Mouse (Mus musculus): Measurements from ENCODE around the gene Gm11213.

Gene Gm11213

GRCm38 (mm10) chr4:63580078-63580477 is 25.0 kb downstream of the Gm11213 start:
- no peak for DNase-seq (ENCODE audit: low spot score in 2 of 2)

GRCm38 (mm10) chr4:63579649-63580048 is 25.4 kb downstream of the Gm11213 start:
- DNase-seq (ENCODE audit: low spot score in 2 of 2), result no peak

DNA sequence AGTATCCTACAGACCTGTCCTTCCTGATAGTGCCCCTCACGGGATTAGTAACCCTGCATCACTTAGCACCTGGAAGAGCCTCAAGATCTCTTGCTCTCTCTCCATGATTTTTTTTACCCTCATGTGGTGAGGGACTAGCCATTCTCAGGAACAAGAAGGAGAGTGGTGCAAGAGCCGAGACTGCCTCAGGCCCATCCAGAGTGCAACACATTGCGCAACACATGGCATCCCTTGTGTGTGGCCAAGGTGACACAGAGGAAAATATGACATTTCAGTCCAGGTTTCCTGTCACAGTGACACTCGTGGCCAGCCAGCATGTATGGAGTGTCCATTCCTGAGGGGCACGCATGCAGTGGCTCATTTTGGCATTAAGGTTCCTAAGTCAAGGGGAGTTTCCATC is 32.4 kb downstream of the Gm11213 start:
- no peak for DNase-seq (ENCODE audit: low spot score in 2 of 2)

DNA sequence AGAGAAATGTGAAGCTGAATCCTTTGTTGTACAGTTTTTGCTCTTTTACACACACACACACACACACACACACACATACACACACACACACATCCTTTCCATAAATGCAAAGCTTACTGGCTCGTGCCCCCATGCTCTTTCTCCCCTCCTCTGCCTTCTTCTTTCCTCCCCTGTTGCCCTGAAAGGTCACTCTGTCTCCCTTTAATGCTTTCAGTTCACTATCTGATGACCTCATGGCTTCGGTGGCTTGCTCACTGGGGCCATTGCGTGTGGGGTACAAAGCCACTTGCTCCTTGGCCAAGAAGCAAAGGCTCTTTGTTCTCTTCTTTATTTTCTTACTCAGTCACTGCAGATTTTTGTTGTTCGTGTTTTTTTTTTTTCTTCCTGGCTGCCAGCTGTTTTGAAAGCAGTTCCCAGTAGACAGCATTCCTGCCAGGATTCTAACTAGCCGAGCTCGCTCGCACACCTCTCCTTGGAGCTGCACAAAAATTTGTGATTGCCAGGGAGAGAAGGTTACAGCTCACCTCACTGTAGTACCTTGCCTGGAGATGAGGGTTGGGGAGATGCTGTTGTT is 34.8 kb downstream of the Gm11213 start:
- no peak for DNase-seq (ENCODE audit: low spot score in 2 of 2)

- no peak for DNase-seq (ENCODE audit: low spot score in 2 of 2)
Measured at GRCm38 (mm10) chr4:63569322-63569721, 35.7 kb downstream of the Gm11213 start.

DNA sequence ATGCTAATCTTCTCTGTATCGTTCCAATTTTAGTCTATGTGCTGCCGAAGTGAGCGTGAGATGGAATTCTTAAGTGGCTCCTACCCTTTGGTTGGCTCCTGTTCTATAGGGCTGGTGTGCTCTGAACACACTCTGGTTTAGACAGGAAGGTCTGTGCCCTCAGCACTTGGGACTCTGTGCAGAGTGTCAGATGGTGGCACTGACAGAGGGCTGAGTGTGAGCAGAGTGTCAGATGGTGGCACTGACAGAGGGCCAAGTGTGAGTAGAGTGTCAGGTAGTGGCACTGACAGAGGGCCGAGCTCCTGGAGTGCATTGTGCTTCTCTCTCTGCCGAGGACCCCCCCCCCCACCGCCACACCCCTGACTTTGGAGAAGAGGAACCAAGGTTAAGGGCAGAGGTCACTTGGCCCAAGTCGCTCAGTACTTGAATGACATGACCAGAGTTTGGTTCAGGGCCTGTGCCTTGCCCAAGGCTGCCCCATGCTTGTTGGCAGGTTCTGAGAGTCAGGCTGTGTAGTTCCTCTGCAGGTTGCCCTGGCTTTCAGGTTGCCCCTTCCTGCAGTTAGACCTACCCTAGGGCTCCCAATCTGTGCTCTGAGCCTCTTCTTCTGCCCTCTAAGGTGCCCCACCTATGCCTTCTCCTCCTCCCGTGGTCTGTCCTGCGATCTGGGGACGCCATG is 37.2 kb downstream of the Gm11213 start:
- DNase-seq (ENCODE audit: low spot score in 2 of 2), result no peak

DNA sequence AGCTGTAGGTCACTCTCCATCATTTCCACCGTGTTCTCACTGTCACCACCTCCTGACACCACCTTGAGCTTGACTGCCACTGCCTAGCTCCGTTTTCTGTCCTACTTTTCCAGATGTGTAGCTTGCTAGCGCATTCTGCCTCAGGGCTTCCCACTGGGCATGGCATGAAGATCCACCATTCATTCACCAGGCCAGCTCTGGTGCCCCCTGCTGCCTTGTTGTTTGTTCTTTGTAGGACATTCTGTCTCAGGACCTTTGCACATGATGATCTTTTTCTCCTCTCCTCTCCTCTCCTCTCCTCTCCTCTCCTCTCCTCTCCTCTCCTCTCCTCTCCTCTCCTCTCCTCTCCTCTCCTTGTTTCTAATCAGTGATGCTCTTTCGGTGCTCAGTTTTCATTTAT is 42.3 kb downstream of the Gm11213 start:
- DNase-seq (ENCODE audit: low spot score in 2 of 2), result no peak

- DNase-seq (ENCODE audit: low spot score in 2 of 2), result peak in 1 of 2 experiments; percentile 31
Measured at GRCm38 (mm10) chr4:63561861-63562675, 43.0 kb downstream of the Gm11213 start.

DNA sequence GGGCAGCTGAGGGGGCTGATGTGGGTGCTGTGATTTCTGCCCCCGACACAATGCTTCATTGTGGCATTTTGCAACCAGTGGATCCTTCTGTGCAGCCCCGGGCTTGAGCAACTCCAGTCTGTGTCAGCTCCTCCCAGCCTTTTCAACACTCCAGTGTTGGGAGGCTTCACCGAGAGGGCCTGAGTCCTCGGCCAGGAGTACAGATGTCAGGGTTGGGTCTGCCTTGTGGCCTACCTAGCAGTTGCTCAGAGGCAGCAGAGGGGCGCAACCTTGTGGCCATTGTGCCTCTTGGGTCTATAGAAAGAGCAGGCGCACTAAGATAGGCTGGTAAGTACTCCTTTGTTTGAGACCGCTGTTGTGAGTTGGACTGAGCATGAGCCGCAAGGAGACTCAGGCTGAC is 45.0 kb downstream of the Gm11213 start:
- peak in 1 of 2 experiments; percentile 27 for DNase-seq (ENCODE audit: low spot score in 2 of 2)

GRCm38 (mm10) chr4:63559127-63559697 is 45.8 kb downstream of the Gm11213 start:
- DNase-seq (ENCODE audit: low spot score in 2 of 2), result no peak

- peak; percentile 72 to 88 for DNase-seq (ENCODE audit: low spot score in 2 of 2)
Measured at GRCm38 (mm10) chr4:63558407-63559081, 46.5 kb downstream of the Gm11213 start, which contains the start of gene Tmem268. Gene Tmem268 (plus strand): TSS chr4:63558781.

GRCm38 (mm10) chr4:63557124-63558059 is 47.7 kb downstream of the Gm11213 start:
- no peak for DNase-seq (ENCODE audit: low spot score in 2 of 2)

DNA sequence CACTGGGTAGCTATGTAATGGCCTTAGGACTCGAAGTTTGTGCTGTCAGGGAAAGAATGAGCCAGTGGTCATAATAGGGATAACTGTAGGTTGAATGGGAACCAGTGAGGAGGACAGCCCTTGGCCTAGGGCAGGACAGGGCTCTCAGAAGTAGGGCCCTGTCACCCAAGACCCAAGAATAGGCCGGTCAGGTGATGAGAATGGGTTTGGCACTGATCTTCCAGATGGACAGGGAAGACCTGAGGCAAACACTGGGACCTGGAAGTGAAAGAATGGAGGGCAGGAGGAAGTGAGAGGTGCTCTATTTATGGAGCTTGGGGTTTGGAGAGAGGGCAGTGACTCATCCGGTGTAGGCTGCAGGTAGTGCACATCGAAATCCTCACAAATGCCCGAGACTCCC is 48.4 kb downstream of the Gm11213 start:
- DNase-seq (ENCODE audit: low spot score in 2 of 2), result no peak

DNA sequence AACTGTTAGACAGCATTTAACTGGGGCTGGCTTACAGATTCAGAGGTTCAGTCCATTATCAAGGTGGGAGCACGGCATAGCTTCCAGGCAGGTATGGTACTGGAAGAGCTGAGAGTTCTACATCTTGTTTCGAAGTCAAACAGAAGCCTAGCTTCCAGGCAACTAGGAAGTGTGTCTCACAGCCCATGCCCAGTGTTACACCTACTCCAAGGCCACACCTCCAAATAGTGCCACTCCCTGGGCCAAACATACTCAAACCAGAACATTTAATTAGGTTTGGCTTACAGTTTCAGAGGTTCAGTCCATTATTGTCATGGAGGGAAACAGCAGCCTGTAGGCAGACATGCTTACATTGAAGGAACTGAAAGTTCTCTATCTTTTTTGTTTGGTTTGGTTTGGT is 50.0 kb downstream of the Gm11213 start:
- no peak for DNase-seq (ENCODE audit: low spot score in 2 of 2)

DNA sequence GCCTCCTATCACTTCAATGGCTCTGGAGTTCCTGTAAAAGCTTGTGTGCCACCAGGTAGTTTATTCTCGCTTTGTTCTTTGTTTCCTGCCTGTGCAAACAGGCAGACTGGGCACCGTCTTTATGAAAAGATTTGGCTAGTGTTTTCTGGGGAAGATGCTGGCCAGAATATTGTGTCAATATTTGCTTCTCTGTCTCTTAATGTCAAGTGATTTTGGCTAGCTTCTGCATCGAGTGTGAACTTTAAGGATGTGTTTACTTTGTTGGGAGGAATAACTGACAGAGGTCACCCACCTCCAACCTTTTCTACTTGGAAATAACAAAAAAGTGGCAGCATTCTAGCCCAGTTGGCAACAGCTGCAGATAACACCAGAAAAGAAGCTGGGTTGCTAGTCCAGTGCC is 50.4 kb downstream of the Gm11213 start:
- DNase-seq (ENCODE audit: low spot score in 2 of 2), result no peak

DNA sequence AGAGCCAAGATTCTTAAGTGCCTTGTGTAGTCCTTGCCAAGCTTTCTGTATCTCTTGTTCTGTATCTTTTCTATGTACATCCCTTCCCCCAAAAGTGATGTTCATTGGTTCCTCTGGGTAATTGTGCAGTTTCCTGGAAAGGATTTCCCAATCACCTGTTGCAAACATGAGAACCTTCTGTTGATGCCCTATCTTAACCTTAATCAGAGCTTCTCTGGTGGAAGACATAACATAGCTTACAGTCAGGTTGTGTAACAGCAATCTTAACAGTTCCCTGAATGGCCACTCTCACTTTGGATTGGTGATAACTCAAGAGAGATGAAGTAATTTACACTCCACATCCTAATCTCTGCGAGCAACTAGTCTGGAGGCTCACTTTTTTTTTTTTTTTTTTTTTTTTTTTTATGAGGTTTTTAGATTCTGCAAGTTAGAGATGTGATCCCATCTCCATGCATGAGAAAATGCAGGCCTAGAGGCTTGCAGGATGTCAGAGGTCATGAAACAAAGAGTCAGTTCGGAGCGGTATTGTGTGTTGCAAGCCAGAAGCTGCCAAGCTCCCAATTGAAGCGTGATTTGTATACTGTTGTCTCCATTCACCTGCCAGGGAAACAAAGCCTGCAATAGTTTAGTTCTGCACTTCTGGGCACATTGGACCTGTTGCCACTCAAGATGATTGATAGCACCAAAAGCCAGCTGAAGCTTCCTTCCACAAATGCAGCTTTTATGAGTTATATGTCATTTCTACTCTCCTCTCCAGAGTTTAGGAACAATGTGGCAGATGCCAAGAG is 51.1 kb downstream of the Gm11213 start:
- no peak for DNase-seq (ENCODE audit: low spot score in 2 of 2)

DNA sequence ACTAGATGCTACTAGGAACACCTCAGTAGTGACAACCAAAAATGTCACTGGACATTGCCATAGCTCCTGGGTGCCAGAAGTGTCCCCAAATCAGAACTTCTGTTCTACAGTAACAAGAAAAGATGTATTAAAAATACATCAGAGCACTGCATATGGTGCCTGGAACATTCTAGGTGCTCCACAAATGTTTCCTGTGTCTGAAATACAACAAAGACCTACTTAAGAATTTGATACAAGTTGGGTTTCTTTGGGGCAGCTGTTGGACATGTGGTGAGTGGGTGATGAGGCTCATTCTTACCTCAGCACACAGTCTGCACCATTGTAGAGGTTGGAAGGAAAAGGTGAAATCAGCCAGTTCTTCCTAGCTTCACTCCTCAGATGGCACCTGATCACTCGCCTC is 52.2 kb downstream of the Gm11213 start:
- DNase-seq (ENCODE audit: low spot score in 2 of 2), result no peak

DNA sequence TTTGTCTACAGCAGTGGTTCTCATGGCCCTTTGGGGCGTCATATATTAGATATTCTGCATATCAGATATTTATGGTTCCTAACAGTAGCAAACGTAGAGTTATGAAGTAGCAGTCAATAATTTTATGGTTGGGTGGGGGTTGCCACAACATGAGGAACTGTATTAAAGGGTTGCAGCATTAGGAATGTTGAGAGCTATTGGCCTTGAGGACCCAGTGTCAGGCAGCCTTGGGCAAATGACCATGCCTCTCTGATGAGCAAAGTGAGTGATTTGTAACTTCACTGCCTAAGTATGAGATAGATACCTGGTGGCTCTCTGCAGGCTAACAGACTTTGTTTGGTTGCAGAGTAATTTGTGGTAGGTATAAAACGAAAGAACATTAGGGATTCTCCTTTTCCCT is 54.2 kb downstream of the Gm11213 start:
- no peak for DNase-seq (ENCODE audit: low spot score in 2 of 2)

DNA sequence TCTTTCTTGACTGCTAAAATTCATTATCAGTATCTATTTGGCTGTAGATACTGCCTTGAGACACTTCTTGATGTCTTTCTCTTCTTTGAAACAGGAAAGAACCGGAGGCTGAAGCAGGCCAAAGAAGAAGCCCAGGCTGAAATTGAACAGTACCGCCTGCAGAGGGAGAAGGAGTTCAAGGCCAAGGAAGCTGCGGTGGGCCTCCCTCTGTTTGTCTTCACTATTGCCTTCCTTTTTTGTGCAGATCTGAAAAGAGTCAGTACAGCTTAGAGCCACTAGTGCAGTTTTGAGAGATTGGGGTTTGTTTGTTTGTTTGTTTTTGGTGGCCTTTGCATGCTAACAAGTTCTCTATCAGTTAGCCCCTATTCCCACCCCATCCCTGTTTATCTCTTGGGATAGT is 56.6 kb downstream of the Gm11213 start:
- DNase-seq (ENCODE audit: low spot score in 2 of 2), result no peak

DNA sequence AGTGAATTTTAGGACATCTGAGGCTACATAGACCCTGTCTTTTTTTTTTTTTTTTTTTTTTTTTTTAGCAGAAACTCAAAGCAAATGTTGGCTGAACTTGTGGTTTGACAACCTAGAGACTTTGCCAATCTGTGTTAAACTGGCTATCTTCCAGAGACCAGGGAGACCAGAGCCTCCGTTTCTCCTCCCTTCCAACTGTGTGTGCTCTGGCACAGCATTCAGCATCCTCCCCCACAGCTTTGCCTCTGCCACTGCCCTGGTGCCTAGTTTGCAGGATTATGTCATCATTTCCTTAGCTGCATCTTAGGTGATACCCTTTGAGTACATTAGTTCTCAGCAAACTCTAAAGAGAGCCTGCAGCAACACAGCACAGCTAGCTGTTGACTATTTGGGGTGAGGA is 57.3 kb downstream of the Gm11213 start:
- DNase-seq (ENCODE audit: low spot score in 2 of 2), result no peak
